Mouse (Mus musculus) layer of hippocampus, adult 8-10 months (tissue): ENCODE data around the gene Fgfr2. TPM values are rescaled to one million over a fixed set of nuclear protein-coding genes. Genes with fewer than 3 reads are reported as not detected.

Experiments
- DNase-seq, 2 experiments: peaks; one replicate each; pipeline ENCODE4 v3.0.0; 2022; ENCODE audit warnings: low spot score in 2 of 2
- total RNA-seq, 4 experiments: library from RNA; stranded (reverse); gene quantifications; 2 replicates each; pipeline ENCODE4 v1.2.4; 2022

Fgfr2 gene
- total RNA-seq, 4 experiments from 2014 or later: 60.7 to 72.9 (median 65.8) TPM

- no peak for DNase-seq
These were observed 2275.9 kb downstream of the Fgfr2 start for GRCm38 (mm10) chr7:130847164-130847718.

DNA sequence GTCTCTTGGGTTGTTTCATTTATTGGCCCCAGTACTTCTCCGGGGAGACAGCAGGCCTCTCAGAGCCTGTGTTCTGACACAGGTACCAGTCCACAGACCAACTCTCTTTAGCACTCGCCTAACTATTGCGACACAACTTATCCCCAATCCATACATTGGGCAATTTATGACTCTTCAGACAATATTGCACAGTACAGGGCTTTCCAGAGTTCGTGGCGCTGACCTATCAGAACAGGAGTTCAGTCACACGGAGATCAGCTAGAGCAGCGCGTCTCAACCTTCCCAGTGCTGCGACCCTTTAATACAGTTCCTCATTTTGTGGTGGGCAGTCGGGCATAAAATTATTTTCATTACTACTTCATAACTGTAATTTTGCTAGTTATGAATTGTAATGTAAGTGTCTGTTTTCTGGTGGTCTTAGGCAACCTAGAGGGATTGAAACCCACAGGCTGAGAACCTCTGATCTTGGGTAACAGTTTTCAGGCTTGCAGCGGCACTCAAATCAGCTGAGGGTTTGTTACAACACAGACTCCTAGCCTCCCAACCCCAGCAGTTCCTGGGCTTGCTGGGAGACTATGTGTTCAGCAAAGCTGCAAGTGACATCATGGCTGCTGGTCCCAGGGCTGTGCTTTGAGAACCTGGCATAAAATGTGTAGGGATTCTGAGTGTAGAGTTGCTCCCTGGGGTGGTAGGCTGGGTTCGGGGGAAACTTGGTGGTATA is 2283.6 kb downstream of the Fgfr2 start:
- no peak for DNase-seq

DNA sequence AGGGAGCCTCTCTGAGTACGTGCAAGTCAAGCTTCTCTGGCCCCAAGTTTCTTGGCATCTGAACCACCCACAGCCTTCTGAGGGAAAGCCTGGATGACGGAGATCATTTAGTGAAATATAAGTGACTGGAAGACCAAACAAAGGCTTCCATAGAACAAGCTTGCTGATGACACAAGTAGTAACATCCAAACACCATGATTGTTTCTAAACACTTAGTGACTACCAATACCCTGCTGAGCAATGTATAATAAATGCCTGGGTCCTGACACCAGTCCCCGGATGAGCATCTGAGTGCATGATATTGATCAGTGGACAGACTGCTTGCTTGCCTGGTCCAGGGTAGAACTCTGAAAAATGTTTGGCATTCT is 2284.5 kb downstream of the Fgfr2 start:
- DNase-seq: no peak

GRCm38 (mm10) chr7:130837941-130838657 is 2285.1 kb downstream of the Fgfr2 start:
- DNase-seq: no peak

GRCm38 (mm10) chr7:130836066-130836465 is 2287.1 kb downstream of the Fgfr2 start:
- no peak for DNase-seq

DNA sequence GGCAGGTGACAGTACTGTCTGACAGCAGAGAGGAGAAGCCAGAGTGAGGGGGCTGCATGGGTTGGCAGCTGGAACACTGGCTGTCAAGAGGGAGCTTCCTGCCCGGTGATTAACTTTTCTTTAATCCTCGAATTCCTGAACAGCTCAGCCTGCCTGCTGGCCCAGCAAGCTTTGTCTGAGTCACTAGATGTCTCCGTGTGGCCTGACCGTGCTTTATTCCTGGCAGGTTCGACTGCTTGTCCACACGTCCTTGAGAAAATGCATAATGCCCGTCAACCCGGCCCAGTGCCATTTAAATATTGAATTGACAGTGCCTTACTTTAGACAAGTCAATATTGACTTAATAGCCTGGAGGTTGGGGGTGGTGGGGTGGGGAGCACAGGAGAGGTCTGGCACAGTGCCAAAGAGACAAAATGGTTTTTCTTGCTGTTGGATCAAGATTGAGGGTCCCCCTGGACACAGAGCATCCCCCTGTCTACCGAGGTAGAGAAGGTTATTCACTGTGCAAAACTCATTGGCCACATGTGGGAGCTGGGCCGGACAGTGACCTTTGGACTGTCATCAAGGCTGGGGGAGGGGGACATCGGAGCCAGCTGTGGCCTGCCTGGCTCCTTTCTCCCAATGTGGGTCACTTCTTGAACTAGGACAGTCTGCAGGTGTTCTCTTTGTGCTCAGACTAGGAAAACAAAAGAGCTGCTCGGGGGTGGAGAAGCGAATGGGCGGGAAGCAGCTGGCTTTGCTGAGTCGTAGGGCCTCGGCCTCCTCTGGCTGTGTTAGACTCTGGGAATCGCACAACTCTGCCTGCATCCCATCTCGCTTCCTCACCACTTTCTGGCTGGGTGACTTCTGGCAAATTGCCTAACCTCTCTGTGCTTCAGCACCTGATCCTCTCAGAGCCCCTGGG is 2287.9 kb downstream of the Fgfr2 start:
- no peak for DNase-seq

DNA sequence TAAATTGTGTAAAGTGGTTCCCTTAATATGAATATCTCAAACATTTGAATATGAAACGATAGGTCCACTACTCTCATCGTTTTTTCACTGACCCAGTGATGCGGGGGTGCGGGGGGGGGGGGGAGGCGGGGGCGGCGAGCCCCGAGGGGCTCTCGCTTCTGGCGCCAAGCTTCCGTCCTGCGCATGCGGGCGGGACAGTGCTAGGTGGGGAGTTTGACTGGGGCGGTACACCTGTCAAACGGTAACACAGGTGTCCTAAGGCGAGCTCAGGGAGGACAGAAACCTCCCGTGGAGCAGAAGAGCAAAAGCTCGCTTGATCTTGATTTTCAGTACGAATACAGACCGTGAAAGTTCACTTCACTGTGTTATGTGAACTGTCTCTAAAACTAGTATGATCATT is 2288.9 kb downstream of the Fgfr2 start:
- no peak for DNase-seq

- no peak for DNase-seq
These were observed 2291.6 kb downstream of the Fgfr2 start for GRCm38 (mm10) chr7:130831586-130831985.

DNA sequence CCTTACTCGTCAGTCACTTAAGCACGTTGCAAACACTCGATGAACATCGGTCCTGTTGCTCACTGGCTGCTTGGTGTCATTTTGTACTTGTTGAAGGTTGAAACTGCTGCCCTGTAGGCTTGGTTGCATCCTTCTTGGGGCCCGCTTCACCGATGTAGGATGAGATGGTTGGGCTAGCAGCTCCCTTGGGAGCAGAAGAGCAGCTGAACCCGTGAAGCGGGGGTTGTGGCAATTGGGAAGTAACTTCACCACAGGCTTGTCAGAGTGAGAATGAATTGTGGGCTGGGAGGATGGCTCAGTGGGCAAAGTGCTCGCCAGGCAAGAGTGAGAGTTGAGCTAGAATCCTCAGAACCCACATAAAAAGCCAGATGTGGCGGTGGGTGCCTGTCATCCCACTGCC is 2294.7 kb downstream of the Fgfr2 start:
- no peak for DNase-seq

DNA sequence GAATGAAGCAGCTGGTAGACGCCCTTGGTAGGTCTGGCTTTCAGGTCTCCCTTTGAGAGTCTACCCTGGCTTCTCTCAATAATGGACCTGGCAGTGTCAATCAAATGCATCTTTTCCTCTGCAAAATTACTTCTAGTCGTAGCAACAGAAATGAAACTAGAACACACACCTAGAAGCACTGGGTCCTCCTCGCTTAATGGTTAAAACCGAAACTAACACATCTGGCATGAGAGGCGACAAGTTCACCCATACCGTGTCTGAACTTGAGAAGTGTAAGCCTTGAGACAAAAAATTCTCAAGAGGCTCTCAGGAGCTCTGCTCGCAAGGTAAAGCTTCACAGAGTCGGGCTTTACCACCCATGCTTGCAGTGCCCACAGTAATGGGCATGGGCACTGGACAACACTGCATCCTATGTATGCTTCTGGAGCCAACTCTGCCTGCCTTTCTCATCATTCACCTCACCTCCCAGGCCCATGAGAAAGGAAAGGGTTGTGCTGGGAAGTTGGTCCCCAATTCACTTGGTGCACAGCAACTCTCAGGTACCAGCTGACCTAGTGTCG is 2295.2 kb downstream of the Fgfr2 start:
- no peak for DNase-seq

- DNase-seq: peak in 1 of 2 experiments; percentile 56
These were observed 2295.7 kb downstream of the Fgfr2 start for GRCm38 (mm10) chr7:130827431-130827830.

DNA sequence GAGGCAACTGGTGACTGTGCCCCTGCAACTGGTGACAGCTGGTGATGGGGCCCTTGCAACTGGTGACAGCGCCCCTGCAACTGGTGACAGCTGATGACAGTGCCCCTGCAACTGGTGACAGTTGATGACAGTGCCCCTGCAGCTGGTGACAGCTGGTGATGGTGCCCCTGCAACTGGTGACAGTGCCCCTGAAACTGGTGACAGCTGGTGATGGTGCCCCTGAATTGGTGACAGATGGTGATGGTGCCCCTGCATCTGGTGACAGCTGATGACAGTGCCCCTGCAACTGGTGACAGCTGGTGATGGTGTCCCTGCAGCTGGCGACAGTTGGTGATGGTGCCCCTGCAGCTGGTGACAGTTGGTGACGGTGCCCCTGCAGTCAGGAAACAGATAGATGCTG is 2296.8 kb downstream of the Fgfr2 start:
- DNase-seq: no peak

- DNase-seq: no peak
These were observed 2299.2 kb downstream of the Fgfr2 start for GRCm38 (mm10) chr7:130823992-130824391.

DNA sequence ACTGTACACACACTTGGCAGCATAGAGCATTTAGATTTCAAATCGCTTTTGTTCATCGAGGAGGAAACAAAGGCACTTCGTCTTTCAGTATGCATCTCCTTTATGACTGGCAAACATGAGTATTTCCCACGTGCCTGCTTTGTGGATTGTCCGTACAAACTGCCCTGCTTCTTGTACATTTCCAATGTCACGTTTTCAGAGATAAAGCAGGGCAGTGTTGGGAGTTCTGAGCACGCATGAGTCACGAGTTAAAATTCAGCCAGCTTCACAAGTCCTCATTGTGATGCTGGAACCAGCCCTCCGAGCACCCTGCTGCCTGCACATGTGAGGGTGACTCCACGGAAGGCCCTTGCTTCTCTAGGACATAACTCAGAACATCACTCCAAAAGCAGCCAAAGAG is 2303.5 kb downstream of the Fgfr2 start:
- DNase-seq: peak; percentile 53 to 68

DNA sequence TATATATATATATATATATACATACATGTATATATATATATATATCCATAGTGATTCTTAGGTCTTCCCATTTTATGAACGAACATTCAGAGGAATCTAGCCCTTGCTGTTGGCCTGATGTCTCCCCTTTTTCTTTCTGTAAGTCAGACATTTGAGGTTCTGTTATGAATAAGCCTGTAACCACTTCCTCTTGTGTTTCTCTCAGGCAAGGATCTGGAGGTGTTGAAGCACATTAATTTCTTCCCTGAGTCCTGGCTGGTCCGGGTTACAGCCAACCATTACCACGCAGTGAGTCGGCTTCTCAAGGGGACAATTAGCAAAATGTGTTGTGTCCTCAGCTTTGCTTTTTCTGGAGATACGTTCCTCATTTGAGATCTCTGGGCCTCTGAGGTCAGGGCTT is 2304.3 kb downstream of the Fgfr2 start:
- no peak for DNase-seq

GRCm38 (mm10) chr7:130816243-130816642 is 2306.9 kb downstream of the Fgfr2 start:
- no peak for DNase-seq

GRCm38 (mm10) chr7:130815601-130816000 is 2307.5 kb downstream of the Fgfr2 start:
- DNase-seq: no peak

DNA sequence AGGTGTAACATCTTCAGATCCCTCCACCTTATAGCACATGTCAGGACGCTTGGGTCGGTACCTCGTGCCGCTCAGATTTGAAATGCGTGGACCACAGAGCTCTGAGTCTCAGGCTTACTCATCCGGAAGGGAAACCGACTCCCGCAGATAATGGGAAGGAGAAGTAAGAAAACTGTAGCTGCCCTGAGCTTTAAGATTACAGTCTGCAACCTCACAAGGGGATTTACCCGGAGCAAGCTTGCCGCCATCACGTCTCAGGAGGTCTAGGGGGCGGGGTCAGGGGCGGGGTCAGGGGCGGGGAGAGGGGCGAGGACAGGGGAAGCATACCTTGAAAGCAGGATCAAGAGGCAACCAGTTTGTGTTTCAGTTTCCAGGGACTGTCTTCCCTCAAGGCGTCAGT is 2310.7 kb downstream of the Fgfr2 start:
- no peak for DNase-seq

- no peak for DNase-seq
These were observed 2312.9 kb downstream of the Fgfr2 start for GRCm38 (mm10) chr7:130810238-130810637.

DNA sequence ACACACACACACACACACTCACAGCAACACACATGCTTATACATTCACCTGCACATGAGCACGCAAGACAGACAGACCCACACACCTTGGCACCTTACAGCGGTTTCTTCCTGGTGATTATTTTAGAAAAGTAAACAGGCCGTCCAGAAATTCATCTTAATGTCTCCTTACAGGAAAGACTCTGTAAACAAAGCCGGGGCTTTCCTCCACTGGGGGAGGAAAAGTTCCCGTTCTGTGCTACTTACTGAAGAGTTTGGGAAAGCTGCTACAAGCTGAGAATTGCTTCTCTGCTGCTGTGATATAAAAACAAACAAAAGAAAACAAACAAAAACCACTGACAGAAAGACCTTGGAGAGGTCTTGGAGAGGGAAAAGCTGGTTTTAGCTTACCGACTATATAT is 2314.5 kb downstream of the Fgfr2 start:
- DNase-seq: no peak

GRCm38 (mm10) chr7:130807749-130808148 is 2315.4 kb downstream of the Fgfr2 start:
- DNase-seq: peak; percentile 51 to 61
